ENCODE assay signal across 11 mouse cellular contexts in the genomic region with DNA sequence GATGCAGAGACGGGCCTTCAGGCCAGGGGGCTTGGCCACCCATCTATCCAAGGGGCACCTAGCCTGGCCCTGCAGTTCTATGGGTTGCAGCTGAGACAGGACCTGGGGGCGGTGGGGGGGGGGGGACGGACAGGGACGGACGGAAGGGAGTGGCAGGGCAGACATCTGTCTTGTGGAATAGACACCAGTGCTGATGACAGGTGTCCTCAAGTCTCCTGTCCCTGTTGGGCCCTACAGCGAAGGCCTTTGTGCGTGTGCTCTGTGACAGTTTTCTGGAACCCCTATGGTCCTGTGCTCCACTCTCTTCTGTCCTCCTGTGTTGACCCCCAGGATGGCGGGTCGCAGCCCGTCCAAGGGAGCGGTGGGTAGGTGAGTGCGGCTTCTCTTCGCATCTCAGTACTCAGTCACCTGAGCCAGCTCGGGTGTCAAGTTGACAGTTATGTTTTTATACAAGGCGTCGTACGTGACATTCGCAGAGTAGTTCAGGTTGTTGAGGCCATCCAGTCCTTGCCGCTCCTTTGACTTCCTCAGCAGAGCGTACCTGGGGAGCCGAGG. TPM values are rescaled to one million over a fixed set of nuclear protein-coding genes. Genes with fewer than 3 reads are reported as not detected.
DNase-seq lines count a peak whose midpoint lies in the region; ATAC-seq lines count a peak whose summit lies in the region.
"Had no signal": no experiment of that assay in that cellular context is flagged by ENCODE, and none has a peak within 500 bp of the region (broad histone marks: within the 10 kb centered on the region; RNA-seq: fewer than 3 reads in every experiment).

No protein-coding gene starts in this region.

- H3K27me3 ChIP-seq in kidney, embryonic 14.5 days (ENCODE audit: control insufficient read depth, insufficient read depth, low read length) = no peaks in the 10 kb centered on the region
- no peaks in the 10 kb centered on the region for H3K27me3 ChIP-seq in intestine, embryonic 15.5 days (replicated peaks)
- H3K27me3 ChIP-seq: liver, embryonic 12.5 days had no signal

- peaks cover 18% of the 10 kb centered on the region for H3K4me1 ChIP-seq in kidney, embryonic 14.5 days (ENCODE audit: control insufficient read depth, insufficient read depth, low read length)
- peaks cover 18% of the 10 kb centered on the region for H3K4me1 ChIP-seq in intestine, embryonic 15.5 days (replicated peaks)

- WGBS in kidney, embryonic 14.5 days = 86% methylated on average over 21 of the region's 21 CpGs
- WGBS in intestine, embryonic 15.5 days = 88% methylated on average over 21 of the region's 21 CpGs

- H3K9ac ChIP-seq in kidney, embryonic 14.5 days (ENCODE audit: low read depth, low read length) = no peak overlapping the region
- H3K9ac ChIP-seq in intestine, embryonic 15.5 days = no peak overlapping the region; the same call in 1 of the 2 replicates
- H3K9ac ChIP-seq: forebrain, postnatal 0 days had no signal

- no peak overlapping the region for H3K4me2 ChIP-seq in kidney, embryonic 14.5 days (replicated peaks; ENCODE audit: low read depth, low read length)
- no peak overlapping the region for H3K4me2 ChIP-seq in intestine, embryonic 15.5 days (replicated peaks)
- H3K4me2 ChIP-seq: liver, embryonic 12.5 days had no signal

- H3K4me3 ChIP-seq in kidney, embryonic 14.5 days (ENCODE audit: low read length) = no peak overlapping the region
- no peak overlapping the region for H3K4me3 ChIP-seq in intestine, embryonic 15.5 days (replicated peaks)
- H3K4me3 ChIP-seq: liver, embryonic 12.5 days had no signal

- no peak for ATAC-seq in kidney, embryonic 14.5 days (ENCODE audit: low FRiP score, low TSS enrichment)
- ATAC-seq in intestine, embryonic 15.5 days = no peak
- ATAC-seq: forebrain, postnatal 0 days had no signal

- H3K36me3 ChIP-seq in kidney, embryonic 14.5 days (ENCODE audit: control insufficient read depth, insufficient read depth, low read length) = peaks cover 23% of the 10 kb centered on the region
- H3K36me3 ChIP-seq in intestine, embryonic 15.5 days = peaks cover 9% of the 10 kb centered on the region

- no peaks in the 10 kb centered on the region for H3K9me3 ChIP-seq in kidney, embryonic 14.5 days (ENCODE audit: control insufficient read depth, low read length)
- no peaks in the 10 kb centered on the region for H3K9me3 ChIP-seq in intestine, embryonic 15.5 days
- H3K9me3 ChIP-seq: liver, embryonic 12.5 days had no signal

- peak; percentile 24 for DNase-seq in cerebellum, adult 11 months
- no peak for DNase-seq in cerebellum, postnatal 4 days (ENCODE audit: low spot score in 2 of 2)
- peak; percentile 7 for DNase-seq in kidney, adult 9 months
- peak; percentile 31 for DNase-seq in testis, postnatal 10 days (ENCODE audit: low spot score)
- no peak for DNase-seq in testis, postnatal 14 days (ENCODE audit: low spot score)
- peak; percentile 1 to 5 for DNase-seq in layer of hippocampus, postnatal 25 days (ENCODE audit: extremely low spot score in 1 of 2, low spot score in 1 of 2)
- DNase-seq: forebrain, postnatal 0 days had no signal

- H3K27ac ChIP-seq in kidney, embryonic 14.5 days (ENCODE audit: low read depth, low read length) = no peak overlapping the region
- H3K27ac ChIP-seq in intestine, embryonic 15.5 days = no peak overlapping the region
- H3K27ac ChIP-seq: macrophage had no signal

RNA-seq across cellular contexts. Expression of a gene that starts 48.0 kb away (rescaled TPM):
- 12.2 and 13.1 TPM in 2 replicates for polyA plus RNA-seq in kidney, embryonic 14.5 days (2014; fragmentation: Nextera tagmentation; extraction: Ambion mirVana)
- total RNA-seq in layer of hippocampus, postnatal 25 days (2021) = 10 to 100 TPM; 45.5 to 53.0 TPM
- polyA plus RNA-seq in intestine, embryonic 15.5 days (2015; fragmentation: Nextera tagmentation; extraction: Ambion mirVana) = 9.6 and 10.8 TPM in 2 replicates

Comparison
In these comparisons a context has a peak if more than half of its experiments do, and no peak if none do; other contexts are left out.
1. DNase-seq: peak in cerebellum, adult 11 months (single experiment), kidney, adult 9 months (single experiment), testis, postnatal 10 days (single experiment) and layer of hippocampus, postnatal 25 days (2 of 2); none in cerebellum, postnatal 4 days (0 of 2) and testis, postnatal 14 days (single experiment).